Mouse (Mus musculus): ENCODE measurements around the gene Galnt7. TPM values are rescaled to one million over a fixed set of nuclear protein-coding genes. Genes with fewer than 3 reads are reported as not detected.
A peak's percentile ranks its signal among the peaks of the same experiment; 100 is the strongest.

The Galnt7 gene
- total and polyA plus RNA-seq, 2 experiments = 0.61 to 2.0 TPM

- TF ChIP-seq CTCF (IDR thresholded peaks at IDR 0.05; ENCODE audit: low read depth, low read length) = no peak
- TF ChIP-seq POLR2A (IDR thresholded peaks at IDR 0.05; ENCODE audit: extremely low read depth, insufficient read depth, low read length) = no peak; the same call in 1 of the 2 replicates
- Histone ChIP-seq H3K27ac (replicated peaks; ENCODE audit: insufficient read depth, low read depth, low read length) (peak within 1 kb of the TSS; percentile 71), H3K9ac (ENCODE audit: low read depth, low read length) (peak within 1 kb of the TSS; percentile 78), H3K79me2 (ENCODE audit: control insufficient read depth, insufficient read depth, low read length) (no peaks in the 10 kb centered on the region), H3K4me3 (ENCODE audit: insufficient read depth, low read depth, low read length) (peak within 1 kb of the TSS; percentile 87), H3K27me3 (ENCODE audit: control insufficient read depth, insufficient read depth, low read length) (no peaks in the 10 kb centered on the region), H3K36me3 (ENCODE audit: control insufficient read depth, insufficient read depth, low read length) (no peaks in the 10 kb centered on the region), H3K4me1 (ENCODE audit: control insufficient read depth, insufficient read depth, low read length) (peaks cover 2% of the 10 kb centered on the region; the same call in 1 of the 2 replicates)
- under 1% methylated on average over 66 of the region's 66 CpGs for WGBS
- DNase-seq (ENCODE audit: extremely low read depth, low read depth, low spot score) = peak; percentile 92
Measured at GRCm38 (mm10) chr8:57487441-57488155, 165.2 kb downstream of the Galnt7 start, which contains the start of gene Sap30. Gene Sap30, minus strand, starts transcription at chr8:57487860.

DNA sequence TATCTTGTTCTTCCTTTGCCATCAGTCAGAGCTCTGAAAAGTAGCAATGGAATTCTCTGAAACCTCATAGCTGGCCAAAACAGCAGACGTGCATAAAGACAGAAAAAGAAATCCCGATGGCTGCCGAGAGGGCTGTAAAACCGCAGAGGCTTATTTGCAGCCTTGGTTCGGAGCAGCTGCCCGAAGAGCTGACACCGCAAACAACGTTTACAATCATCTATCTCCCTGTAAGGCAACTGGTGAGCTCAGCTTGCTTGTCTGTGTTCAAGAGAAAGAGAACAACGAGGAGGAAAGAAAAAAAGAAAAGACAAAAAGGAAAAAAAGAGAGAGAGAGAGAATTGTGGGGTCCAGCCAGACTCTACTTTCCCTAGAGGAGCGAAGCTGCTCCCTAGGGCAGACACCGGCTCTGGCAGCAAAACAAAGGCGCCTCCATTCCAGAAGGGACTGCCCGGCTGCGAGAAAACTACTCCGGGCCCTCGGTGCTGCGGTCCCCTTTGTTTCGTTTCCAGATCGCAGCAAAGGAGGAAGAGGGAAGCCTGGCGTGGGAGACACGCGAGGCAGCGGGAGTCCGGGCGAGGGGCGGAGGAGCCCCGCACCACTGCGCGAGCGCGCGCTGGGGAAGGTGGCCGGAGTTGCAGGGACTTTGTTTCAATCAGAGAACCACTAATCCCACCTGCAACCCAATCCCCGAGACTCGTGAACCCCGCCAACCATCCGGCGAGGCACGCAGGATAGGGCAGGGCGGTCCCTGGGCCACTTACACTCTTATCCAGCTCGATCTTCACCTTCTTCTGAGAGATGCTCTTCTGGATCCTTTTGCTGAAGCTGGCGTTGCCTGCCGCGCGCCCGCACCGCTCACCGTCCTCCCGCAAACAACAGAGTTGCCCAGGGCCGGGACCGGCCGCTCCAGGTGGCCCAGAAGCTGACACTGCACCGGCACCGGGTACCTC lies 166.1 kb downstream of the Galnt7 start:
- Histone ChIP-seq H3K9ac (ENCODE audit: low read depth, low read length) (peak overlapping the region; percentile 78), H3K27ac (replicated peaks; ENCODE audit: insufficient read depth, low read depth, low read length) (peak overlapping the region; percentile 71; the same call in 1 of the 2 replicates), H3K36me3 (ENCODE audit: control insufficient read depth, insufficient read depth, low read length) (no peaks in the 10 kb centered on the region; the same call in 1 of the 2 replicates), H3K79me2 (ENCODE audit: control insufficient read depth, insufficient read depth, low read length) (no peaks in the 10 kb centered on the region), H3K27me3 (ENCODE audit: control insufficient read depth, insufficient read depth, low read length) (no peaks in the 10 kb centered on the region), H3K4me3 (ENCODE audit: insufficient read depth, low read depth, low read length) (peak overlapping the region; percentile 87), H3K4me1 (ENCODE audit: control insufficient read depth, insufficient read depth, low read length) (peaks cover 2% of the 10 kb centered on the region; the same call in 1 of the 2 replicates)
- DNase-seq (ENCODE audit: extremely low read depth, low read depth, low spot score) = peak; percentile 14
- under 1% methylated on average over 54 of the region's 54 CpGs for WGBS
- TF ChIP-seq CTCF (IDR thresholded peaks at IDR 0.05; ENCODE audit: low read depth, low read length) (no peak), POLR2A (IDR thresholded peaks at IDR 0.05; ENCODE audit: extremely low read depth, insufficient read depth, low read length) (no peak)

GRCm38 (mm10) chr8:57480606-57481005 lies 172.2 kb downstream of the Galnt7 start:
- Histone ChIP-seq H3K27ac (replicated peaks; ENCODE audit: insufficient read depth, low read depth, low read length) (no peak overlapping the region), H3K27me3 (ENCODE audit: control insufficient read depth, insufficient read depth, low read length) (no peaks in the 10 kb centered on the region), H3K9ac (ENCODE audit: low read depth, low read length) (no peak overlapping the region), H3K79me2 (ENCODE audit: control insufficient read depth, insufficient read depth, low read length) (no peaks in the 10 kb centered on the region), H3K36me3 (ENCODE audit: control insufficient read depth, insufficient read depth, low read length) (no peaks in the 10 kb centered on the region; the same call in 1 of the 2 replicates), H3K4me1 (ENCODE audit: control insufficient read depth, insufficient read depth, low read length) (no peaks in the 10 kb centered on the region), H3K4me3 (ENCODE audit: insufficient read depth, low read depth, low read length) (no peak overlapping the region)
- no peak for DNase-seq (ENCODE audit: extremely low read depth, low read depth, low spot score)
- TF ChIP-seq POLR2A (IDR thresholded peaks at IDR 0.05; ENCODE audit: extremely low read depth, insufficient read depth, low read length) (no peak), CTCF (IDR thresholded peaks at IDR 0.05; ENCODE audit: low read depth, low read length) (no peak)
- 97% methylated on average over 4 of the region's 4 CpGs for WGBS

DNA sequence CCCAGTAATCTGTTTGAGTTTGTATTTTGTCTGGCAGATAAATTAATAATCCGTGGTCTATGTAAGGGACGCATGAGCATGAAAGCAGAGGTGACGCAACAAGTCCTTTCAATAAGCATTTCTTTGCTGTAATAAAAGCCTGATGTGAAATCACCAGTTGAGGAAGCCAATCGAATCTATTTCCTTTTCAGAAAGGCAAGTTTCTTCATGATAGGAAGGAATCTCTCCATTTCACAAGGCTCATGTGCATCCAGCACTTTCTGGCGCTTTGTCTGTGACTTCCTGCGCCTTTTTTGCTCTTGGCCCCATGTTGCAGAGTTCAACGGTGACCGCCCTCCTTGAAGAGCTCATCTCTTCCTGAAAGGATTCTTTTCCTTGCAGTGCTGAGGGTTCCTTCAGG lies 173.1 kb downstream of the Galnt7 start:
- no peaks in the 10 kb centered on the region for H3K79me2 ChIP-seq (ENCODE audit: control insufficient read depth, insufficient read depth, low read length)
- H3K27ac ChIP-seq (replicated peaks; ENCODE audit: insufficient read depth, low read depth, low read length) = no peak overlapping the region
- H3K27me3 ChIP-seq (ENCODE audit: control insufficient read depth, insufficient read depth, low read length) = no peaks in the 10 kb centered on the region
- TF ChIP-seq CTCF (IDR thresholded peaks at IDR 0.05; ENCODE audit: low read depth, low read length) = no peak
- no peak for TF ChIP-seq POLR2A (IDR thresholded peaks at IDR 0.05; ENCODE audit: extremely low read depth, insufficient read depth, low read length)
- H3K36me3 ChIP-seq (ENCODE audit: control insufficient read depth, insufficient read depth, low read length) = no peaks in the 10 kb centered on the region; the same call in 1 of the 2 replicates
- 92% methylated on average over 8 of the region's 8 CpGs for WGBS
- H3K4me3 ChIP-seq (ENCODE audit: insufficient read depth, low read depth, low read length) = no peak overlapping the region
- DNase-seq (ENCODE audit: extremely low read depth, low read depth, low spot score) = no peak
- H3K4me1 ChIP-seq (ENCODE audit: control insufficient read depth, insufficient read depth, low read length) = no peaks in the 10 kb centered on the region
- H3K9ac ChIP-seq (ENCODE audit: low read depth, low read length) = no peak overlapping the region

- no peak overlapping the region for H3K9ac ChIP-seq (ENCODE audit: low read depth, low read length)
- TF ChIP-seq POLR2A (IDR thresholded peaks at IDR 0.05; ENCODE audit: extremely low read depth, insufficient read depth, low read length) (no peak), CTCF (IDR thresholded peaks at IDR 0.05; ENCODE audit: low read depth, low read length) (no peak)
- H3K79me2 ChIP-seq (ENCODE audit: control insufficient read depth, insufficient read depth, low read length) = no peaks in the 10 kb centered on the region
- H3K4me3 ChIP-seq (ENCODE audit: insufficient read depth, low read depth, low read length) = no peak overlapping the region
- no peaks in the 10 kb centered on the region for H3K27me3 ChIP-seq (ENCODE audit: control insufficient read depth, insufficient read depth, low read length)
- no peaks in the 10 kb centered on the region; the same call in 1 of the 2 replicates for H3K36me3 ChIP-seq (ENCODE audit: control insufficient read depth, insufficient read depth, low read length)
- no peak for DNase-seq (ENCODE audit: extremely low read depth, low read depth, low spot score)
- H3K4me1 ChIP-seq (ENCODE audit: control insufficient read depth, insufficient read depth, low read length) = no peaks in the 10 kb centered on the region
- H3K27ac ChIP-seq (replicated peaks; ENCODE audit: insufficient read depth, low read depth, low read length) = no peak overlapping the region
- 75% methylated on average over 3 of the region's 3 CpGs for WGBS
Measured at GRCm38 (mm10) chr8:57478406-57478805, 174.4 kb downstream of the Galnt7 start.

Other genes with a start within 250 kb of the Galnt7 start
- gene Scrg1, start 197.1 kb downstream of the Galnt7 start, total RNA-seq (2014; rRNA removed) = not detected in 2 replicates
- gene Scrg1, start 197.1 kb downstream of the Galnt7 start, polyA plus RNA-seq (2012; rRNA removed) = not detected in 2 replicates
- 4.2 and 5.6 TPM in 2 replicates for gene Sap30, start 165.2 kb downstream of the Galnt7 start, total RNA-seq (2014; rRNA removed)
- gene Sap30, start 165.2 kb downstream of the Galnt7 start, polyA plus RNA-seq (2012; rRNA removed) = 3.5 TPM in 2 replicates
- gene Hmgb2, start 141.1 kb downstream of the Galnt7 start, total RNA-seq (2014; rRNA removed) = 2.6 and 3.1 TPM in 2 replicates
- 0.52 and 0.65 TPM in 2 replicates for gene Hmgb2, start 141.1 kb downstream of the Galnt7 start, polyA plus RNA-seq (2012; rRNA removed)